Mouse (Mus musculus) kidney, adult 18-20 months (tissue): Measurements from ENCODE around the gene Dusp2.

Experiments
- DNase-seq: peaks from one replicate; pipeline ENCODE4 v3.0.0; 2021

Gene Dusp2

GRCm38 (mm10) chr2:127324456-127324855, 11.5 kb upstream of the Dusp2 start:
- no peak for DNase-seq

- DNase-seq = no peak
Measured at GRCm38 (mm10) chr2:127328090-127328851, 7.7 kb upstream of the Dusp2 start.

- DNase-seq = no peak
Measured at GRCm38 (mm10) chr2:127332807-127333570, 3.0 kb upstream of the Dusp2 start.

DNA sequence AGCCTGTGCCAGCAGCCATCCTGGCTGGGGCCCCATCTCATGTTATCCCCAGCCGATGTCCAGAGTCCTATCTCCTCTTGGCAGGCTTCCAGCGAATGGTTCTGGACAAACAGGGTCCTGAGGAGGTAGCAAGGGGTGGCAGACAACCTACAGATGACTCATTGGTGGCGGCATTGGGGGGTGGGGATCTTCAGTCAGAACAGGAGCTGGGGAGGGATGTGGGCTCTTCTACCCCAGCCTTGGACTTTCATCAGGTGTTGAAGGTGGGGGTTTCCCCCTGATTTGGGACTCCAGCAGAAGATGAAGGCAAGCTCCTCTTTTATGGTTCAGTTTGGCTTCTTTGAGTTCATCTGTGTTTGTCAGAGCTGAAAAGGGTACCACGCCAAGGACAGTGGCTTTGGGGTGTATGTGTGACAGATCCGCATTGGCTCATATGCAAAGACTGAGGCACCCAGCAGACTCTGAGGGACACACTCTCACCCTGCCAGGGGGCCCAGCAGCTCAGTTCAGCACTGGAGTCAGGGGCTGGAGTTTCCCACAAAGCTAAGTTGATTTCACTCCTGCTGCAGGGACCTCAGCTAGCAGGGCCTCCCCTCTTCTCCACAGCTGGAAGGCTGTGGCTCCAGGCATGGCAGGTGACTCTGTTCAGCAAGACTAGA, 1.9 kb upstream of the Dusp2 start:
- DNase-seq = no peak

- DNase-seq = no peak
Measured at GRCm38 (mm10) chr2:127335078-127335541, 849 bp upstream of the Dusp2 start.

DNA sequence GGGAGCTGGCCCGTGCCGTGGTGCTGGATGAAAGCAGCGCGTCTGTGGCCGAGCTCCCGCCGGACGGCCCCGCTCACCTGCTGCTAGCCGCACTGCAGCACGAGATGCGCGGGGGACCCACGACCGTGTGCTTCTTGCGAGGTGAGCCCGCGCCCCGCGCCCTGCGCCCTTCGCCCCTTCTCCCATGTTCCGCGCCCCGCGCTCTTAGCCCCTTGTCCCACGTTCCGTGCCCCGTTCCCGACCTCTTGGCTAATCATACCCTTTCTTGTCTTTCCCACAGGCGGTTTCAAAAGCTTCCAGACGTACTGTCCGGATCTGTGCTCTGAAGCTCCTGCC, 506 bp downstream of the Dusp2 start:
- no peak for DNase-seq

DNA sequence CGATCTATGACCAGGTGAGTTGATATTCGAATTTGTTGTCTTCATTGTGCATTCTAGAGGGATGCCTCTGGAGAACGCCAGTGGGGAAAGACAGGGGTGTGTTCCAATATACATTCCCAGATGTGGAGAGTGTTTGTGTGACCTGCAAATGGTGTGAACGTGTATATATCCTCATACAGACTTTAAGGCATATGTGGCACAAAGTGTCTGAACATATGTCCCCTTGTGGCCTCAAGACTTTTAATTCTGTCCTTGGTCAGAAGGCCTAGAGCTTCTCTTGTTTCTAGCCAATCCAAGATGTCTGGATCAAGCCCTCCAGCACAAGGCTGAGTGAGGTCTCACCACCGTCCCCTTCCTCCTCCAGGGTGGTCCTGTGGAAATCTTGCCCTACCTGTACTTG, 926 bp downstream of the Dusp2 start:
- no peak for DNase-seq

DNA sequence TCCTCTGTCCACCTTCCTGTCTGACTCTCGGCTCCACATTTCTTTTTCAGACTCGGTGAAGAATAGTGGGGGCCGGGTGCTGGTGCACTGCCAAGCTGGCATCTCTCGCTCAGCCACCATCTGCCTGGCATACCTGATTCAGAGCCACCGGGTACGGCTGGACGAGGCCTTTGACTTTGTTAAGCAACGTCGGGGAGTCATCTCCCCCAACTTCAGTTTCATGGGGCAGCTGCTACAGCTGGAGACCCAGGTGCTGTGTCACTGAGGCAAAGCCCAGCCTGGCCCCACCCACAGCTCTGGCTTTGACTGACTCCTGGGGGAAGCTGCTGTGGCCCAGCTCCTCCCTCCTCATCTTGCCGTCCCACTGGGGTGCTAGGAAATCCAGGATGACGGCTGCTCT, 1.6 kb downstream of the Dusp2 start:
- DNase-seq = no peak

GRCm38 (mm10) chr2:127338012-127338411, 2.1 kb downstream of the Dusp2 start:
- DNase-seq = no peak

- no peak for DNase-seq
Measured at GRCm38 (mm10) chr2:127338416-127338815, 2.5 kb downstream of the Dusp2 start, which contains the start of gene Astl. TSS of gene Astl (plus strand) at chr2:127338639.

- DNase-seq = no peak
Measured at GRCm38 (mm10) chr2:127338833-127339232, 2.9 kb downstream of the Dusp2 start.

DNA sequence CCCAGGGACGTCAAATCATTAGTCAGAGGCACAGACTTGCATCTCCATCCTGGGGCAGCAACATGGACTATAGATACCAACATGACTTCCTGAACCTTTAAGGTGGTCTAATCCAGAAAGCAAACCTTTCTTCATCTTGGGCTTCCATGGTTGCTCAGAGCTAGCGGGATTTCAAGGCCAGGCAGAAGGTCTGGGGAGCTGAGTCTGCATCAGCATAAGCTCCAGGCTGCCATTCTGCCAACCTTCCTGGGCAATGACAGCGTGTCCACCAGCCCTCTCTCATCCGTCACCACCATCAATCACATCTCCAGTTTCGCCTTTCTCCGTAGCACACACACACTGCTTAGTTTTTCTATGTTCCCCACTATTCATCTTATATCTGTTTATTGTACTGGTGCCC, 3.3 kb downstream of the Dusp2 start:
- no peak for DNase-seq

DNA sequence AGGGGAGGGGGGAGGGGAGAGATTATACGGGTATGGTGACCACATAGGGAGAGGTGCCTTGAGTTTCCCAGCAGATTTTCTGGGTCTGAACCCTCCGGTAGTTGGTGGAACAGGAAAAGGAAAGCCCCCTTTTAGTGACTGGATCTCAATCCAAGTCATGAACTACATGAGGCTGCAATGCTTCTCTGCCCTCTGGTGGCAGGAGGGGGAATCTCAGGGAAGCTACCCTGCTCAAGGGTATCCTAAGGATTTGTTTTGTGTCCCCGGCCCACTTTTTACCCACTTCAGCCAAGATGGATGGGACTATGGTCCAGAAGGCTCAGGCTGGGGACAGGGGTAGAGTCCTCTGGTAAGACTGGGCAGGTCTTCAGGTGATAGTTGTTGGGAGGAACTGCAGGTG, 5.2 kb downstream of the Dusp2 start:
- DNase-seq = peak; percentile 72

DNA sequence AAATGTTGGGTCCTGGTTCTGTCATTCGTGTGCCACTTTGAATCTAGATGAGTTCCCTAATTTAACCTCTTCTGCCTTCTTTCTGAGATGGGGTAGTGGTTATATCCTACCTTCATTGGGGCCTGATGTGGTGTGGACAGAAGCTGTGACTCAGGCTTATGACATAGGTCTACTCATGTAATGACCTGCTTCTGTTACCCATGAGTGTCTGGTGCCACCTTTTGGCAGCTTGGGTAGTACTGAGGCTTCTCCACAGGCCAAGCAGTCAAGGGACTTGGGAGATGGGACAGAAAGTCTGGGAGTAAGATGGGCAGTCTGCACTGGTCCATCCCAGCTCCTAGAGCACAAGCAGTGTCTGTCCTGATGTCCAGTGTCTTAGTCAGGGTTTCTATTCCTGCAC, 10.4 kb downstream of the Dusp2 start:
- peak; percentile 18 for DNase-seq

GRCm38 (mm10) chr2:127347147-127347985, 11.4 kb downstream of the Dusp2 start:
- no peak for DNase-seq

DNA sequence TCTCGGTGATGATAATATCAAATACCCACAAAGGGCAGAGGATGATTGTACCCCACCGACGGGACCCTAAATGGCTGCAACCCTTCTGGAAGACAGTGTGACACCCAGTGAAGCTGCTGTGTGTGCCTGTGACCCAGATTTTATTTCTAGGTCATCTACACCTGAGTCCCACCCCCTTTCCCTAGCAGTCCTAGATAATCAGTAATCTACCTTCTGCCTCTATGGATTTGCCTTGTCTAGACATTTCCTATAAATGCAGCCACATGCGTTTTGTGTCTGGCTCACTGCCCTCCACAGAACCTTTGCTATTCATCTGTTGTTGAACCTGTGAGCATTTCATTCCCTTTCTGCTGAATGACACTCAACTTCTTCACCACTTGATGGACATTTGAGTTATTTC, 17.9 kb downstream of the Dusp2 start:
- DNase-seq = peak; percentile 29

DNA sequence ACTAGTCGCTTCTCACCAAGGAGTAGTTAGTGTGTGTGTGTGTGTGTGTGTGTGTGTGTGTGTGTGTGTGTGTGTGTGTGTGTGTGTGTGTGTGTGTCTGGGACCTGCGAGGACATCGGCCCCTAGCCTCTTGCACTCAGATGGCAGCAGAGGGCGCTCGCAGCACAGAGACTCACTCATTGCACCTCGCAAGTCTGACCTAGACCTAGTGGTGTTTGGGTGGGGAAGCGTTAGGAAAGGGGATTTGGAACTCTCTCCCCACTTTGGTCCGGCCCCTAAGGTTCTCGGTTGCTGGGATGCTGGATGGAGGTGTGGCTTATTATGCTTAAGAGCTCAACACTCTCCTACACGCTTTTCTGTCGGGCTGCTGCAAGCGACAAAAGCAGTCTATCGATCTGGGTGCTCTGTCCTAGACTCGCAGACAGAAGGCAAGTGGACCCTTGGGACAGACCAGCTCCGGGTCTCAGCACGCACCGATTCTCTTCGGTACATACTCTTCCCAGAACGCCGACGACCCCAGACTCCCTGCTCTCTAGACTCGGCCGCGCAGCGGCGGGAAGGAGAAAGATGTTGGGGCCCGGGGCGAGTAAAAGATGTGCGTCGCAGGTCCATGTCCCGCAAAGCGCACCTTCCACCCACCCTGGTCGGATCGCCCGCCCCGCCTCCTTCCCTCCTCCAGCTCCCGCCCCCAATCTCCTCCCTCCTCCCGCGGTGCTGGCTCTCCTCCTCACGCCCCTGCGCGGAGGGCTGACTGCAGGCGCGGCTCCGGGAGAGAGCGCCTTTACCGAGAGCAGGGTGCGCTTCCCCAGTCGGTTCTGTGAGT, 26.7 kb downstream of the Dusp2 start, which contains the start of gene Adra2b:
Adra2b (plus strand) TSS at position 750 of the 823 bp plus-strand sequence.
- peak; percentile 92 for DNase-seq

GRCm38 (mm10) chr2:127363282-127363652, 27.3 kb downstream of the Dusp2 start:
- no peak for DNase-seq

DNA sequence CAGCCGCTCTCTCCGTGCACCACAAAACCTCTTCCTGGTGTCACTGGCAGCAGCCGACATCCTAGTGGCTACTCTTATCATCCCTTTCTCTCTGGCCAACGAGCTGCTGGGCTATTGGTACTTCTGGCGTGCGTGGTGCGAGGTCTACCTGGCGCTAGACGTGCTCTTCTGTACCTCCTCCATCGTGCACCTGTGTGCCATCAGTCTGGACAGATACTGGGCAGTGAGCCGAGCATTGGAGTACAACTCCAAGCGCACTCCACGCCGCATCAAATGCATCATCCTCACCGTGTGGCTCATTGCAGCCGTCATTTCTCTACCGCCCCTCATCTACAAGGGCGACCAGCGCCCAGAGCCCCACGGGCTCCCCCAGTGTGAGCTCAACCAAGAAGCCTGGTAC, 27.7 kb downstream of the Dusp2 start:
- DNase-seq = peak; percentile 52

DNA sequence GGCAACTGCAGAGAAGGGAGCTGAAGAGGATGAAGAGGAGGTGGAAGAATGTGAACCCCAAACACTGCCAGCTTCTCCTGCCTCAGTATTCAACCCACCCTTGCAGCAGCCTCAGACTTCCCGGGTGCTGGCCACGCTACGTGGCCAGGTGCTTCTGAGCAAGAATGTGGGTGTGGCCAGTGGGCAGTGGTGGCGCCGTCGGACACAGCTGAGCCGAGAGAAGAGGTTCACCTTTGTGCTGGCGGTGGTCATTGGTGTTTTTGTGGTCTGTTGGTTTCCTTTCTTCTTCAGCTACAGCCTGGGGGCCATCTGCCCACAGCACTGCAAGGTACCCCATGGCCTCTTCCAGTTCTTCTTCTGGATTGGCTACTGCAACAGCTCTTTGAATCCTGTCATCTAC, 28.5 kb downstream of the Dusp2 start:
- peak; percentile 74 for DNase-seq

DNA sequence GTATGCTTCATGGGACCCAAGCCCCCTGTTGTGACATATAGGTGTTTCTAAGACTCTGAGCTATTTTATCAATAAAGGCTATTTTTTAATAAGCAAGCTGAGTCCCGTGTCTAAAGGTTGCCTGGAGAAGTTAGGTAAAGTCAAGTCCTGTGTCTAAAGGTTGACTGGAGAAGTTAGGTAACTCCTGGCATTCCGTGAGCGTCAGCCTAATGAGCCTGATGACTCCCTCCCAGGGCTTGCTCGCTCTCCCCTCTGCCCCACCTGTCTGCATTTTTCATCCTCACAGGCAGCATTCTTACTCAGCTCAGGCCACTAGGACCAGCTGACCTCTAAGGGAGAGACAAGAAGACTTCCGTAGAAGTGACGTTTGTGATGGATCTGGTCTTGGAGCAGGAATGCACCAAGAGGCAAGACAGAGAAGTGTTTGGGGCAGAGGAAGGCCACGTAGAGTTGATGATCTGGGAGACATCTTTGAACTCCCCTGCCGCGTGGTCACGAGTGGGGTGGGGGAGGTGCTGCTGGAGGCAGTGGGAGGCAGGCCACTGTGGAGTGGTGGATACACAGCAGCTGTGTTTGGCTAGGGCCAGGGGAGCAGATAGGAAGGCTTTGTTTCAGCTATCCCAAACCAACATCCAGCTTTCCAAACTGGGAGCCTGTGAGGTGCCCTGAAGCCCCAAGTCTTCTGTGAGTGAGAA, 31.3 kb downstream of the Dusp2 start:
- peak; percentile 53 for DNase-seq
